Mouse (Mus musculus): ENCODE results near the gene Yes1.
"Not testable (repeated sequence)": the region's sequence is repeated elsewhere in the genome, so short reads cannot be mapped to it uniquely, and the experiment has no call there.

Gene Yes1

DNA sequence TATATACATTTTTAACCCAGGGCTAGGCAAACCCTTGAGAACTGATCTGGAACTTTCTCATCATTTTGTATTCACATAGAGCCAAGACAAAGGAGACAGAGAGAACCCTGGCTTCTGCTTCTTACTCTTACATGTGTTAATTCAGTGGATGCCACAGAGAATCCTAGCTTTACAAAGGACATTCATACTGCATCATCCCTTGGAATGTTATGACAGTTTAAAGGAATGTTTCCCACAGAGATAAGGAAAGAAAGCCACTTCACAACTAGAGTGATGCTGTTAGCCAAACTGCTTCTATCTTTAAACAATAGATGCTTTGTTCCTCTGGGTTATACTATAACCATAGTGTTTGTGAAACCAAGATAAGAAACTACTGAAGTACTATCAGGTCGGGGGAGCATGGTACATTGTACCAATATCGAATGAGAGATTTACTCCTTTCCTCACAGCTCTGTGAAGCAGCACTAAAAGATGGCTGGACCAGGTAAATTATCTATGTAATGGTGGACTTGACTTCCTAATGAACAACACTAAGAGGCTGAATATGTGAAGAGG is 95.3 kb downstream of the Yes1 start:
- DNase-seq (ENCODE audit: low read depth, low spot score) = no peak

DNA sequence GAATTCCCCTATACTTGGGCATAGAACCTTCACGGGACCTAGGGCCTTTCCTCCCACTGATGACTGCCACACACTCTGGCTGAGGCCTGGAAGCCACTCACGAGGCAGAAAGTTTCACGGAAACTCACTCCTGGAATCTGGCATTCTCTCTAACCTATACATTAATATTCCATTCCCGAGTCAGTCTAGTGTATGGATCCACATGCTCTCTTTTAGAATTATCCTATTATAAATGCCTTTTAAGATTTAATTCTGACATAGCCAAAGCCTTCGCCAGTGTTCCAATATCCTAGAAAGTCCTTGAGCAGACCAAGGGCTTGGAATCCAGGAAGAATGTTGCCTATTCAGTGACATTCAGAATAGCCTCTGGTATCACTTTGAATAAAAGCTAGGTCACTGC is 100.5 kb downstream of the Yes1 start:
- no peak for DNase-seq (ENCODE audit: low read depth, low spot score)

DNA sequence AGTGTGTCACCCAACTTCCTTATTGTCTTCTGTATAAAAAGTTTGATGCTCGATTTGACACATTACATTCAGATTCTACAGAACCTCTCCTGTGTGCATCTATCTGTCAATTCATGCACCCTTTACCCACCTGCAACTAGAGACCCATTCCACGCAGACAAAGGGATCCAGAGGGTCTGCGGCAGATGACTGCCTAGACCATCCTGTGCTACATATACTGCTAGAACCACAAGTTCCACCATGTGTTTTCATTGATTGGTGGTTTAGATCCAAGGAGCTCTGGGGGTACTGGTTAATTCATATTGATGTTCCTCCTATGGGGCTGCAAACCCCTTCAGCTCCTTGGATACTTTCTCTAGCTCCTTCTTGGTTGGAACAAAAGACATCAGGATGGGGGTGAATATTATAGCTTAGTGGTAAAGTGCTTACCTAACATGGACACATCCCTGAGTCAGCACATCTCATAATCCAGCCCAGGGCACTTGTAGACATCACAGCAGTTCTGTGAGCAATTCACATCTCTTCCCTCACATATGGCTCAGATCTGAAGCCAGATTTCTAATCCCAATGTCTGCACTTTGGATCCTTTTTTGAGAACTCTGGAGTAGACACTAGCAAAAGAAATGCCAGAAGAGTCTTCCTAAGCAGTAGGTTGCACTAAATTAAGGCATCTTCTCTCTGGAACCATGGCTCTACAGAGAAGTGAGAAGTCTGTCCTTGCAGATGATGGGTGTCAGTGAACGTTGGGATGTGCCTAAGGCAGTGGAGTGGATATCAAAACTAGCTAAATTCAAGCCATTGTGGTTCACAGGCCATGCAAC is 101.5 kb downstream of the Yes1 start:
- no peak for DNase-seq (ENCODE audit: low read depth, low spot score)

DNA sequence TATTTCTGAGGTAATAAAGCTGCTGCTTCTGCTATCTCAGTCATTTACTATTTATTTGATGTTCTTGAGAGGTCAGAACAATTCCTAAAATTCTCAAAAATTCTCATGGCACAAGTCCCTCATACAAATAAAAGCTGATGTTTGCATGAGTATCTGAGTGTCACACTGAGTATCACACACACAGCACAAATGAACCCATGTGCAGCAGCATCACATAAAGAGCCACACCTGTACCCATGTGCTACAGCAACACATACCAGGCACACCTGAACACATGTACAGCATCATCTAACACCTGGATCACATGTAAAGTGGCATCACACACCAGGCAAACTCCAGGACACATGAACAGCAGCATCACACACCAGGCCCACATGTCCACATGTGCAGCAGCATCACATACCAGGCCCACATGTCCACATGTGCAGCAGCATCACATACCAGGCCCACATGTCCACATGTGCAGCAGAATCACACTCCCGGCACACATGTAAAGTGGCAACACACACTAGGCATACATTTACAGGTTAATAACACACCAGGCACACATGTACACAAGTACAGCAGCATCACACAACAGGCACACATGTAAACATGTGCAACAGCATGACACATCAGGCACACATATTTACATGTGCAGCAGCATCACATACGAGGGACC is 102.2 kb downstream of the Yes1 start:
- no peak for DNase-seq (ENCODE audit: low read depth, low spot score)

DNA sequence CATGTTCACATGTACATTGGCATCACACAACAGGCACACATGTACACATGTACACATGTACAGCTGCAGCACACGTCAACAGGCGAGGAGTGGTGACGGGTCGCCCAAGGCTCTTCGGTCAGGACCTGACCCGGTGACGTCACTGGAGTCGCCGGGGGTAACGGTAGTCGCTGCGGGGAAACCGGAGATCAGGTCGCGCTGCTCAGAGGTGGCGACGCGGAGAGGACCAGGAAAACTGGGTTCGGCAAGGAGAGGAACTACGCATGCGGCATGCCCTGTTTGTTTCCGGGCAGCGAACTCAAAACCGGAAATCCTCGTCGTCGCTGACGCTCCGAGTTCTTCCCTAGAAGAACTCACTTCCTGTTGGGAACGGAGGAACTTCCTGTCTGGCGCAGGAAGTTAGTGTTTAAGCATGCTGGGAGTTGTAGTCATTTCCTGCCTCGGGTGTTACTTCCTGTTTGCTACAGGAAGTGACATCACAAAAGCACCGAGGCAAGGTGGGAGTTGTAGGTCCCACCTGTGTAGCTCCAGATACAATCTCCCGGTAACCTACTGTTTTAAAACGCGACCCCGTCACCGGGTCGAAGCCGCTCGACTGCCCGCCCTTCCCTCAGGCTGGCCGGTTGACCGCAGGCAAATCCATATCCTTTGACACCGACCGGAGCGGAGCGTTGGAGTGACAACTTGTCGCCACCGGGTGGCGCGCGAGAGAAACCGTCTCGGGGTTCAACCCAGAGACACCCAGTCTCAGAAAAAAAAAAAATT is 102.9 kb downstream of the Yes1 start:
- DNase-seq (ENCODE audit: low read depth, low spot score) = peak; percentile 100

DNA sequence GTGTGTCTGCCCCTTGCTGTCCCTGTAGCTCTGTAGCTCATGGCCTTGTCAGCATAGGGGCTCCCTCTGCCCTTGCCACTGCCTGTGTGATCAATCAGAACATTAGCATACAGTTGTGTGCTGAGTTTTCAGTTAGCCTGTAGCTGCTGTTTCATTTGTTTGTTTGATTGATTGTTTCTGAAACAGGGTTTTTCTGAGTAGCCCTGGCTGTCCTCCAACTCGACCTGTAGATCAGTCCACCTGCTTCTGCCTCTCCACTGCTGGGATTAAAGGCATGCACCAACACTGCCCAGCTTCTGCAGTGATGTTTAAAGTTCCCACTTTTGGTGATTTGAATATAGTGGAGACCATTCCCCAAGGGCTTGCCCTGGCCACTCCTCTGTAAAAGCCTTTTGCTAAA is 106.8 kb downstream of the Yes1 start:
- DNase-seq (ENCODE audit: low read depth, low spot score) = no peak

DNA sequence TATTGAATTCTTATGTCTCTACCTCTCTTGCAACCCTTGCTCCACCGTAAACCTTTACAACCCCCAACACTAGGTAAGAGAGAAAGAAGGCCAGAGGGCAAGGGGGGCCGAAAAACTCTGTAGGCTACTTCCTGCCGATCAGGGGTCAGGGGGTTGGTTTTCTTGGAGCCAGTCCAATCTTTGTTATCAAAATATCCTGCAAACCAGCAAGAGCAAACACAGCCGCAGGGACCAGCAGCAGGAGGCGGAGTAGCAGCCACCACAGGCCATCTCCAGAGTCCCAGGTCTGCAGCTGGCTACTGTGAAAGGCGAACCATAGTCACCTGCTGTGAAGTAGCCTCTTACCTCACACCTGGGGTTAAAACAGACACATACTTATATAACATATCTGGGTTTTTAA is 107.9 kb downstream of the Yes1 start:
- no peak for DNase-seq (ENCODE audit: low read depth, low spot score)

DNA sequence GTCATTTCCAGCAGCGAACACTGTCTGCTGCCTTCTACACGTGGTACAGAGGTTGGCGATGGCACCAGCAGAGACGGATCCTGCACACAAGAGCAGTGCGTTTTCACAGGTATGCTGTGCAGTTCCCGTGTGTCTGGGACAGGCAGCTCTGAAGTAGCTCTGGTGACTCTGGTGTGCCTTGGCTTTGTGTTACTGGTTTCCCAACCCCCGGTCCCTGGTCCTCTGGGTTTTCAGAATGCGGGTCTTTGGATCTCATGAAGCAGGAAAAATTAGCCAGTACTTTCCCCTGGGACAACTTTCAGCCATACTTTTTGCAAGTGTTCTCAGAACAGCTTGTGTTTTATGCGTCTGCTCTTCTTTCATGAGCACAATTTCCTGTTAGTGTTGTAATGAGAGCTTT is 109.4 kb downstream of the Yes1 start:
- DNase-seq (ENCODE audit: low read depth, low spot score) = no peak

DNA sequence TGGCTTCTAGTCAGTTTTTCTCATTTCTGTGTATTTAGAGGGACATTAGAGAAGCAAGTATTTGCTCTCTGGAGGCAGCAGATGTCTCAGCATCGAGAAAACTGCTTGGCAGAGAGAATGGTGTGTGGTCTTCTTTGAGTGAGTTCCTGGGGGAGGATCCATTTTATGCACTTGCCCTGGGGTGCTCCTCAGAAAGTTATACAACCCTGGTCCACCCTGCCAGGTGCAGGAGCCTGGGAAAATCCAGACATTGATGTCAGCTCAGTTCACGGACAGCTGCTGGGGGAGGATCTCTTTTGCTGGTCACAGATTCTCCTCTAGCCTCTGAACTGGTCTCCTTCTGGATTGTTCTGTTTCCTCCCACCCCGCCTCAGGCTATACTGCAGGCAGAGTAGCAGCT is 110.3 kb downstream of the Yes1 start:
- DNase-seq (ENCODE audit: low read depth, low spot score) = peak; percentile 52

DNA sequence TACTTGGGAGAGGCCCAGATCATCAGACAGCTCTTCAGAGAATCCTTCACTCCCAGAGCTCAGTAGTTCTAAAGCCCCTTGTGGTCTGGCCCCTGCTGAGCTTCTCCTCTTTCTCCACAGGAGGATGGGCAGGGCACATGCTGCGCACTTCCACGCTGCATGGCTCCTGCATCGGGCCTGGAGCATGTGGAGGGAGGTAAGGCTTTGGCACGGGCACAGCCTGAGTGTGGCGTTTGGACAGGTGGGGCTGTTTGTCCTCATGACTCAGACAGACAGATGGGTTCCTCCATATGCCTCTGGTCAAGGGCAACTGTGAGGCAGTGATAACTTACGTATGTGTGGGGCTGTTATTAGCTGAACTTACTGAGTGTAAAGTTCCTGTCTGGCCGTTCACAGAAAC is 111.3 kb downstream of the Yes1 start:
- DNase-seq (ENCODE audit: low read depth, low spot score) = no peak

DNA sequence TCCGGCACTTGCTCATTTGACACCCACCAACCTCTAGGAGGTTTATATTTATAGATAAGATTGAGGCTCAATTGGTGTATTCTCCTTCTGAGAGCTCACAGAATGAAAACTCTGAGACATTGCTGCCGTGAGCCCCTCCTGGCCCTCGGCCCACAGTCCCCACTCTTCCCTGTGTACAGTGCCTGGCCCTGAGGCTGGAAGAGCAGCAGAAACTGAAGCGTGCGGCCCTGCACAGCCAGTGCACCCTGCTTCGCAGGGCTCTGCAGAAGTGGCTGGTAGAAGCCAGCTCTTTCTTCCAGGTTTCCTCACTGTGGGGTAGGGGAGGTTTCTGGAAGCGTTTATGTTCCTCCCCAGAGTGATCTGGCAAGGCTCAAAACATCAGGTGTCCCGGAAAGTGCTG is 111.7 kb downstream of the Yes1 start:
- DNase-seq (ENCODE audit: low read depth, low spot score) = not testable (repeated sequence)

DNA sequence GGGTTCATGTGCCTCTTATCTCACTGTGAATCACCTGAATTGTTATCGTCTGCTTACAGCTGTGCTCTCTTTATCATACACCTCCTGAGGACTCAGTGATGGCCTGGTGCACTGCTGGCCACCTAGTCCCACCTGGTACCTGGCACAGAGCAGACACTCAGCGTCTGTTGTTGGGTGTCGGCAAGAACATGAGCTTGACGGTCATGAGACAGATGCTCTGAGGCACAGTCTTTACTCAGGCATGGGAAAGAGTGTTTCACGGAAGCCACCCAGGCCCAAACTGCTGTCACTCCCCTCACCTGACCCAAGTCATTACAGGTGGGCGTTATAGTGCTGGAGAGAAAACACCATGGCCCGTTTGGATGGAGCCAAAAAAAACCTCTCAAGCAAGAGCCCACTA is 113.0 kb downstream of the Yes1 start:
- no peak for DNase-seq (ENCODE audit: low read depth, low spot score)

DNA sequence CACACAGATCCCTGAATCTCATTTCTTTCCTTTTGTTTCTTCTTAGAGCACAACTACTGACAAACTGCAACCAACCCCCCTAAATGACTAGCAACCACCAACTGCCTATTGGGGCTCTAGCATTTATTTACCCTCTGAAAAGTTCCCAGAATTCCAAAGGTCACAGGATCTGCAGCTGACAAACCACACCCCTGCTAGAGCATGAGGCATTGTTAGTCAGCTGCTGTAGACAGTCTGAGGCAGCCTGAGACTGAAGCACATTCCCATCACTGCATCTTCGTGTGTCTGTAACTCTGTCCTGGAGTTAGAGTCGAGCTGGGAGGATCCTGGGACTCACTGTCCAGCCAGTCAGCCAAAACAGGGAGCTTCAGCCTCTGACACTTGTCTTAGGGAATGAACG is 114.4 kb downstream of the Yes1 start:
- DNase-seq (ENCODE audit: low read depth, low spot score) = not testable (repeated sequence)

DNA sequence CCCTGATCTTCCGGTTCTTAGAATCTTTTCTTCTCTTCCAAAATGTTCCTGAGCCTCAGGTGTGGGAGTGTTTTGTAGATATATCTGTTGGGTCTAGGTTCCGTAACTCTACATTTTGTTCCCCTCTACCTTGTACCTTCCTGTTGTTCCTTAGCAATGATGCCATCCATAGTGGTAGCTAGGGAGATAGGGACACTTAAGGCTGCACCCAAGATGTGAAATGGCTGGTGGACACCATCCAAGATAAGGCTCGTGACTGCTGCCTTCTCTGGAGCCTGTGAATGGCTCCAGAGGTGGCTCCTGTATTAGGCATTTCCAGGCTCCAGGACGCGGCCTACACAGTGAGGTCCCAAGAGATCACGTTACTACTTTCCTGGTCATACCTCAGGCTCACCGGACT is 117.3 kb downstream of the Yes1 start:
- no peak for DNase-seq (ENCODE audit: low read depth, low spot score)

DNA sequence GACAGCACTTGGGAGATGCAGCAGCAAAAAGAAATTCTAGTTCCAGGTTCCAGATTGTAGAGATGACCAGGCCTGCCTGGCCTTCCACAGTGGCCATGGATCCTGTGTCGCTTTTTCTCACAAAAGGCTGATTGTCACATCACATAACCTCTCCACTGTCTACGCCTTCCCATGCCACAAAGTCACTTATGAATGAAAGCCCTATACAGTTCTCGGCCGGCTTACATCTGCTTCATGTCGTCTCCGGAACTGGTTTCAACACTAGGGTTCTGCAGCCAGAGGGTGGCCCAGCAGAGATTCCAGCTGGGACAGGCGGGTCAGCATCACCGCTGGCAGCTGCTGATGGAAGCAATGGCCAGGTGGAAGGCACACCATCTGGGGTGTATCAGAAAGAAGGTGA is 117.9 kb downstream of the Yes1 start:
- DNase-seq (ENCODE audit: low read depth, low spot score) = peak; percentile 59

DNA sequence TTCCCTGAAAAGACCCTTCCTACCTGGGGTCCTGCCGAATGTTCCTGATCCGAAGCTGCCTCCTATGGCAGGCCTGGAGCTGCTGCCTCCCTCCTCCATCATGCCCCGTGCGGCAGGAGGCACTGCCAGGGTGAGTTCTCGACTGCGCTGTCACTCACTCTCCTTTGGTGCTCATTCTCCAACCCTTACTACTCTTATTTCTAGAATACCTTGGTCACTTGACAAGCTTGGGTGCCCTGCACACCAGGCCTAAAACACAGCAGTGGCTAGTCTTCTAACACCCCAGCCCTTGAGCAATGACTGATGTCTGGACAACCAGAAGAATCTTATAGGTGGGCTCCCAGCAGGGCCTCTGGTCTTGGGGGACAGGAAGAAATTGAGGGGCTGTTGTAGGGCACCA is 122.9 kb downstream of the Yes1 start:
- not testable (repeated sequence) for DNase-seq (ENCODE audit: low read depth, low spot score)

DNA sequence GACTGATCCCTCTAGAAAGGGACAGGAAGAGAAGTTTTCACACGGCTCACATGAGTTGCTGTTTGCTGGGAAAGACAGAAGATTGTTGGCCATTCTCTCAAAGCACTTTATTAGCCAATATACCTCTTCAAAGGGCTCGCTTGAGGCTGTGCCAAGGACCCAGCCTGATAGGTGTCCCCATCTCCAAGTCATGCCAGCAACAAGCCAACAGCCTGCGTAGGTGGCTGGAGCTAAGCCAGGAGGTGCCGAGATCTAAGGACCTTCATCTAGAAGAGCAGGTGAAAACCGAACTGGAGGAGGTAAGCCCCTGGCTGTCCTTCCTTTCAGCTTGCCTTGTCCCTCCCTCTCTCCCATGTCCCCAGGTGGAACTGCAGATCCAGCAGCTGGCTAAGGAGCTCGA is 124.8 kb downstream of the Yes1 start:
- DNase-seq (ENCODE audit: low read depth, low spot score) = no peak

All from brain, adult 2 months (tissue).